Mouse (Mus musculus): ENCODE measurements at regions not wholly inside any gene's neighbourhood (a gene's known extent, or its start where the extent isn't known, plus 50 kb on each side); places are given as distances from the start of the nearest gene placed in this dataset. TPM values are rescaled to one million over a fixed set of nuclear protein-coding genes. Genes with fewer than 3 reads are reported as not detected.

GRCm38 (mm10) chr2:180387305-180387704 is 52.8 kb upstream of the Gata5 start:
- Histone ChIP-seq H3K4me1 (replicated peaks) (no peaks in the 10 kb centered on the region), H3K4me2 (no peak overlapping the region), H3K4me3 (replicated peaks) (no peak overlapping the region)

GRCm38 (mm10) chr2:180385967-180386688 is 51.6 kb upstream of the Gata5 start:
- WGBS (ENCODE audit: insufficient replicate concordance), result 2% methylated on average over 34 of the region's 35 CpGs
- Histone ChIP-seq H3K27ac (no peak overlapping the region), H3K36me3 (no peaks in the 10 kb centered on the region), H3K4me2 (peak overlapping the region; percentile 34), H3K4me3 (replicated peaks) (no peak overlapping the region), H3K9ac (no peak overlapping the region), H3K27me3 (peaks cover 76% of the 10 kb centered on the region), H3K9me3 (replicated peaks) (no peaks in the 10 kb centered on the region), H3K4me1 (replicated peaks) (no peaks in the 10 kb centered on the region)
- no peak for DNase-seq
- no peak for ATAC-seq (ENCODE audit: low read depth)

More at GRCm38 (mm10) chr2:180387305-180387704, 52.8 kb upstream of the Gata5 start:
- H3K27me3 ChIP-seq, result peaks cover 76% of the 10 kb centered on the region
- H3K9me3 ChIP-seq (replicated peaks), result no peaks in the 10 kb centered on the region
- H3K27ac ChIP-seq, result no peak overlapping the region
- ATAC-seq (ENCODE audit: low read depth), result no peak
- no peak overlapping the region for H3K9ac ChIP-seq
- H3K36me3 ChIP-seq, result no peaks in the 10 kb centered on the region
- DNase-seq, result no peak
- 34% methylated on average over 2 of the region's 2 CpGs for WGBS (ENCODE audit: insufficient replicate concordance)

- H3K4me2 ChIP-seq, result no peak overlapping the region
- WGBS (ENCODE audit: insufficient replicate concordance), result 5% methylated on average over 25 of the region's 26 CpGs
- ATAC-seq (ENCODE audit: low read depth) (no peak), DNase-seq (no peak)
- no peaks in the 10 kb centered on the region for H3K36me3 ChIP-seq
- H3K27me3 ChIP-seq, result peaks cover 72% of the 10 kb centered on the region
- H3K4me3 ChIP-seq (replicated peaks), result no peak overlapping the region
- no peaks in the 10 kb centered on the region for H3K4me1 ChIP-seq (replicated peaks)
- no peak overlapping the region for H3K27ac ChIP-seq
- no peaks in the 10 kb centered on the region for H3K9me3 ChIP-seq (replicated peaks)
- no peak overlapping the region for H3K9ac ChIP-seq
Measured at GRCm38 (mm10) chr2:180385231-180385895, 50.9 kb upstream of the Gata5 start.

Small RNAs in the stretch of these regions (microRNA-seq; reads per million reads assigned to microRNA genes)
- gene Mir133a-2, result not detected
- not detected for gene Mir1a-1
